18 mouse cellular contexts compared by ENCODE assay signal in the genomic region with DNA sequence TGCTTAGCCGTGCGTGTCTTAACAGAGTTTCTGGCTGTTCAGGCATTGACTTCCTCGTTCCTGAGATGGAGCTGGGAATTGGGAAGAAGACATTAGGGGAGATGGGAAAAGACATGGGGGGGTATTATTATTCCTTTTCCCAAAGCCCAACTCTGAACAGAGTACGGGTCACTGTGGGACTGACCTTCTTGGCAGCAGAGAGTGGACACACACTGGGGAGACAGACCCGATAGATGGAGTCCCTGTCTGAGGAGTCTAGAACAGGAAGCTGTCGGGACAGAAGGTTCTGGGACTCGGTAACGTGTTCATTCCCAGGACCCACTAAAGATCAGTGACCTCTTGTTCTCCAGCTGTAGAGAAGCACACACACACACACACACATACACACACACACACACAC. TPM values are rescaled to one million over a fixed set of nuclear protein-coding genes. Genes with fewer than 3 reads are reported as not detected.
A peak's percentile ranks its signal among the peaks of the same experiment; 100 is the strongest.
DNase-seq lines count a peak whose midpoint lies in the region; ATAC-seq and TF ChIP-seq lines count a peak whose summit lies in the region.
"Had no signal": no experiment of that assay in that cellular context is flagged by ENCODE, and none has a peak within 500 bp of the region (broad histone marks: within the 10 kb centered on the region; RNA-seq: fewer than 3 reads in every experiment).

No protein-coding gene starts in this region.

- ATAC-seq in liver, embryonic 16.5 days (ENCODE audit: low read depth) = no peak
- ATAC-seq: forebrain, embryonic 13.5 days; hindbrain, postnatal 0 days had no signal

- H3K4me1 ChIP-seq in spleen, adult 2 months (ENCODE audit: control insufficient read depth, insufficient read depth, insufficient read length) = peaks cover 6% of the 10 kb centered on the region
- peaks cover 25% of the 10 kb centered on the region for H3K4me1 ChIP-seq in liver, embryonic 16.5 days (ENCODE audit: control insufficient read depth, low read depth, low read length)

- peak overlapping the region; percentile 33 for H3K4me2 ChIP-seq in liver, embryonic 16.5 days (ENCODE audit: low read depth, low read length)
- H3K4me2 ChIP-seq: forebrain, embryonic 13.5 days; limb, embryonic 13.5 days; stomach, embryonic 15.5 days had no signal

- intact Hi-C loops in heart, postnatal 10 days (cut with DNase I) = no loop called here

- peak overlapping the region; percentile 81 for H3K4me3 ChIP-seq in spleen, adult 2 months (ENCODE audit: extremely low read depth, insufficient read depth, insufficient read length)
- peak overlapping the region; percentile 33 for H3K4me3 ChIP-seq in liver, embryonic 16.5 days (ENCODE audit: low read depth, low read length)
- H3K4me3 ChIP-seq: forebrain, embryonic 13.5 days; limb, embryonic 13.5 days; midbrain, embryonic 12.5 days; stomach, embryonic 15.5 days had no signal

- H3K9me3 ChIP-seq in liver, embryonic 16.5 days (replicated peaks; ENCODE audit: control insufficient read depth, low read length) = no peaks in the 10 kb centered on the region
- H3K9me3 ChIP-seq: forebrain, embryonic 13.5 days; limb, embryonic 13.5 days; midbrain, embryonic 12.5 days; stomach, embryonic 15.5 days had no signal

- WGBS in spleen, adult 2 months = 5% methylated on average over 8 of the region's 8 CpGs
- 26% methylated on average over 8 of the region's 8 CpGs for WGBS in liver, embryonic 16.5 days (ENCODE audit: insufficient replicate concordance)

- TF ChIP-seq CTCF in spleen, adult 2 months (IDR thresholded peaks at IDR 0.05; ENCODE audit: extremely low read depth, insufficient read depth, insufficient read length, insufficient replicate concordance) = no peak

- DNase-seq in heart, adult 11 months = peak; percentile 97
- no peak for DNase-seq in heart, postnatal 10 days
- DNase-seq in spleen, adult 2 months (ENCODE audit: low read depth in 1 of 2, low spot score in 2 of 2) = no peak
- DNase-seq in spleen, adult 12 weeks (ENCODE audit: low spot score) = no peak
- peak; percentile 16 for DNase-seq in splenic B cell, adult 2 months (ENCODE audit: low read depth, low spot score)
- no peak for DNase-seq in left cerebral cortex, adult 9 months (ENCODE audit: low spot score in 2 of 2)
- DNase-seq in cerebellum, adult 8-10 months = no peak
- DNase-seq: cerebellum, adult 18-20 months; heart, postnatal 4 days; kidney, adult 8-10 months; lung, postnatal 14 days; right cerebral cortex, postnatal 4 days had no signal

- peak overlapping the region; percentile 84 for H3K27ac ChIP-seq in spleen, adult 2 months (ENCODE audit: insufficient read depth, low read length)
- H3K27ac ChIP-seq in liver, embryonic 16.5 days (ENCODE audit: low read length) = no peak overlapping the region
- H3K27ac ChIP-seq: forebrain, embryonic 13.5 days; hindbrain, postnatal 0 days; limb, embryonic 13.5 days; midbrain, embryonic 12.5 days; stomach, embryonic 15.5 days had no signal

- TF ChIP-seq POLR2A in spleen, adult 2 months (IDR thresholded peaks at IDR 0.05; ENCODE audit: low read depth, low read length) = no peak

- H3K27me3 ChIP-seq in spleen, adult 2 months (ENCODE audit: control insufficient read depth, insufficient read depth, low read length) = no peaks in the 10 kb centered on the region
- peaks cover 21% of the 10 kb centered on the region for H3K27me3 ChIP-seq in liver, embryonic 16.5 days (ENCODE audit: control insufficient read depth, insufficient read depth, low read depth, low read length)
- H3K27me3 ChIP-seq in splenic B cell, adult 2 months (ENCODE audit: control insufficient read depth, insufficient read depth, low read length, poor library complexity, severe bottlenecking) = no peaks in the 10 kb centered on the region

- no peak overlapping the region; the same call in 1 of the 2 replicates for H3K9ac ChIP-seq in liver, embryonic 16.5 days (ENCODE audit: low read depth, low read length)
- H3K9ac ChIP-seq: forebrain, embryonic 13.5 days; limb, embryonic 13.5 days; stomach, embryonic 15.5 days had no signal

- peaks cover 13% of the 10 kb centered on the region for H3K36me3 ChIP-seq in spleen, adult 2 months (ENCODE audit: control insufficient read depth, insufficient read depth, low read length)
- H3K36me3 ChIP-seq in liver, embryonic 16.5 days (ENCODE audit: control insufficient read depth, insufficient read depth) = no peaks in the 10 kb centered on the region
- H3K36me3 ChIP-seq in splenic B cell, adult 2 months (ENCODE audit: control insufficient read depth, insufficient read depth, low read length, poor library complexity, severe bottlenecking) = peaks cover 11% of the 10 kb centered on the region; the same call in 1 of the 2 replicates
- H3K36me3 ChIP-seq: limb, embryonic 13.5 days; midbrain, embryonic 12.5 days; stomach, embryonic 15.5 days had no signal

RNA-seq across cellular contexts. Expression of a gene that starts 0.6 kb away (rescaled TPM):
- total RNA-seq in heart, postnatal 10 days (2021) = 1 to 10 TPM; 5.5 to 8.3 TPM
- 45.6 and 60.9 TPM in 2 replicates for polyA plus RNA-seq in spleen, adult 2 months (2012; rRNA removed)
- polyA plus RNA-seq in liver, embryonic 16.5 days (2015; fragmentation: Nextera tagmentation; extraction: Ambion mirVana) = 0.71 and 1.2 TPM in 2 replicates

RNA-seq across cellular contexts. Expression of a gene that starts 5.6 kb away (rescaled TPM):
- total RNA-seq in heart, postnatal 10 days (2021) = 10 to 100 TPM; 50.0 to 53.8 TPM
- 29.9 and 32.4 TPM in 2 replicates for polyA plus RNA-seq in spleen, adult 2 months (2012; rRNA removed)
- polyA plus RNA-seq in liver, embryonic 16.5 days (2015; fragmentation: Nextera tagmentation; extraction: Ambion mirVana) = 87.4 and 96.7 TPM in 2 replicates

RNA-seq across cellular contexts. Expression of a gene that starts 12.3 kb away (rescaled TPM):
- total RNA-seq in heart, postnatal 10 days (2021) = 100 to 1,000 TPM; 154 to 196 TPM
- polyA plus RNA-seq in spleen, adult 2 months (2012; rRNA removed) = 106 and 140 TPM in 2 replicates
- polyA plus RNA-seq in liver, embryonic 16.5 days (2015; fragmentation: Nextera tagmentation; extraction: Ambion mirVana) = 293 and 317 TPM in 2 replicates

RNA-seq across cellular contexts. Expression of a gene that starts 15.7 kb away (rescaled TPM):
- 1 to 10 TPM; 1.7 to 2.9 TPM for total RNA-seq in heart, postnatal 10 days (2021)
- polyA plus RNA-seq in spleen, adult 2 months (2012; rRNA removed) = 3.1 and 4.1 TPM in 2 replicates
- not detected in 2 replicates for polyA plus RNA-seq in liver, embryonic 16.5 days (2015; fragmentation: Nextera tagmentation; extraction: Ambion mirVana)

RNA-seq across cellular contexts. Expression of a gene that starts 27.6 kb away (rescaled TPM):
- under 1 TPM; 0.22 to 0.29 TPM for total RNA-seq in heart, postnatal 10 days (2021)
- polyA plus RNA-seq in spleen, adult 2 months (2012; rRNA removed) = 0.20 and 0.26 TPM in 2 replicates
- 0.04 TPM in 1 of 2 replicates, not detected in the other for polyA plus RNA-seq in liver, embryonic 16.5 days (2015; fragmentation: Nextera tagmentation; extraction: Ambion mirVana)
- polyA plus RNA-seq: hindbrain, postnatal 0 days had no signal

Comparison
In these comparisons a context has a peak if more than half of its experiments do, and no peak if none do; other contexts are left out.
1. DNase-seq: peak in heart, adult 11 months (single experiment) and splenic B cell, adult 2 months (single experiment); none in heart, postnatal 10 days (0 of 2), spleen, adult 2 months (0 of 2), spleen, adult 12 weeks (single experiment), left cerebral cortex, adult 9 months (0 of 2) and cerebellum, adult 8-10 months (single experiment).
2. RNA of a gene that starts 0.6 kb away (polyA plus RNA-seq): 45.6 to 60.9 TPM in spleen, adult 2 months; 0.71 to 1.2 TPM in liver, embryonic 16.5 days; every median in the first group is over 10 times any median in the second.